Mouse (Mus musculus) natural killer cell, adult 2 months (primary cell): Measurements from ENCODE around the gene Gstcd.

Experiments used
- DNase-seq, 2 experiments: peaks; one replicate each; pipeline ENCODE4 v3.0.0; 2022; ENCODE audit warnings: low spot score in 2 of 2

The Gstcd gene

DNA sequence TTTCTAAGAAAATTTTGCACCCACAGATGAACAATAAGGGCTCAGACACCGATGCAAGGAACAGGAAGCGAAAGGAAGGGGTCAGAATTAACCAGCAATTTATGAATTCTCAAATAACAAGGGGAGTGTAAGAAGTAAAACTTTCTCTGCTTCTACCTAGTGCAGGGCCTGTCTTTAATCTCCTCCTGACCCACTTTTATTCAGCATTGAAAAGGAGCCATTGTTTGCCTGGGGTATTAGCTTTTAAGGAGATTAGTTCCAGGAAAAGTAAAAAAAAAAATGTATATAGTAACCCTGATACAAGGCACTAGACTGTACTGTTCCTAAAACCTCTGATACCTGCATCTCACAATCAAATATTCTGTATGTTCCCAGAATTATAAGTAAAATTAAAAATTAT, 64.9 kb downstream of the Gstcd start:
- DNase-seq = no peak

DNA sequence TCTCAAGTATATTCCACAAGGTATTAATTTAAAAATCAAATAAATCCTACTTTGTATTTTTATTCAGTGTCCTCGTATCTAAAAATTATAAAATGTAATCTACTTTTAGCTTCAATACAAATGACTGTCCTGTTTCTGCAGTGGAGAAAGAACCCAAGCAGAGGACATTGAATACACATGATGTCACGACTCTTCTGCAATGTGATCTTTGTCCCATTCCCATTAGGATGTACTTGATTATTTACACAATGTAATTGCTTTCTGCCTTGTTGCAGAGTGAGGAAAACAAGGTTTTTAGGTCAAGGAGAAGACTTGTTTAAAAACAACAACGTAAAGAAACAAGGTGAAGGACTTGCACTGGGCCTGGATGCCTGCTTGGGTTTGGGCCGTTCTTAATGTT, 84.6 kb downstream of the Gstcd start:
- no peak for DNase-seq

DNA sequence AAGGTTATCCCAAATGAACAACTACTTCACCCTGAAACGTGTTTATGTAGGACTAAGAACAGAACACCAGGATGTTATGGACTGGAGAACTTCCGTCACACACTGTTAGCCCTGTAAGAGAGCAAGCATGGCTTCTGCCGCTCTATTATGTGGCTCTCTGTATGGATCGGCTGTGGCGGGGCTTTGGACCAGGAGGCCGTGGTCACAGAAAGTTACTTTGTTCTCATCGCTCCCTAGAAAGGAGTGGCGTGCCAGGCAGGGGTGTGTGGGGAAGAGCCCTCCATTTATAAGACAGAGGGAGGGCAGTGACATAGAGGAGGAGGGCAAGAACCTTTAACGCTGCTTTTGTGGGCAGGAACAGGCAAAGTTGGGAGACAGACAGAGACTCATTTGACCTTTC, 95.5 kb downstream of the Gstcd start:
- DNase-seq = no peak

DNA sequence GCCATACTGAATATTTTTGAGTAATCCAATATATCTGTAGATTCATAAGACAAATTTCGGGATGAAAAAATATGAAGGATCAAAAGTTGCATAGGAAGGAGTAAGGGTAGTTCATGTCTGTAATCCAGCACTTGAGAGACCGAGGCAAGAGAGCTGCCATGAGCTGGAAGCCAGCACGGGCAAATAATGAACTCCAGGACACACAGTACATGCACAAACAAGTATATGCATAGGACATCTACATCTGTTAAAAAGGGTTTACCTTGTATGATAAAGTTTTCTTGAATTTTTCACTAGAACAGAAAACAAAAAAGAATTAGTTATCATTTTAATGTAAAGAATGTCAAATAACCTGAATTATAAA, 95.9 kb downstream of the Gstcd start:
- no peak for DNase-seq

DNA sequence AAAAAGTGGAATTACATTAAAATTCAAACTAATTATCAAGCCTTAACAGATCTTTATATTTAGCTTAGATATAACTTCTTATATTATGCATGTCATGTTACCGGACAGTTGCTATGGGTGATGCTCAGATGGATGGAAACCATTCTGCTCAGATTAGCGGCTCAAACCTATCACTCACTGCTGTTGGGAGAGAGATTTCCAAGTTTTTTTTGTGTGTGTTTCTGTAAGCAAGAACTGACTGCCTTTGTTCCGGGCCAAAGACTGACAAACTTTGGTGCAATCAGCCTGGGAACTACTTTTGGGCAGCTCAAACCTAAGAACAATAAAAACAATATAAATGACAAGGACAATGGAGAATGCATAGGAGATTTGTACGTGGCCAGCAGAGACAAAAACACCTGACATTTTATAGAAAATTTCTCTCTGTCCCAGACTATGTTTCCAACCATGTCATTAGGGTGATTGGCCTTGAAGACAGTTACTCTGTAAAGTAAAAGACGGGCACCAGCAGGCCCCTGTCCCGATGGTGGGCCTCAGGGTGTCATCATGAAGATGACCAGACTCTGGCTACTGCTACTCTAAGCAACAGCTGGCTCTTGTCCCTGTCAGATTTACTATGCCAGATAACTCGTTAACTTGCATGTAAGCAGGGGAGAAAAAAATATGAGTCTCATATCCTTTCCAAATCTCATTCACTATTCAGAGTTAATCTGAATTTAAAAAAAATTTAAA, 96.5 kb downstream of the Gstcd start:
- no peak for DNase-seq

DNA sequence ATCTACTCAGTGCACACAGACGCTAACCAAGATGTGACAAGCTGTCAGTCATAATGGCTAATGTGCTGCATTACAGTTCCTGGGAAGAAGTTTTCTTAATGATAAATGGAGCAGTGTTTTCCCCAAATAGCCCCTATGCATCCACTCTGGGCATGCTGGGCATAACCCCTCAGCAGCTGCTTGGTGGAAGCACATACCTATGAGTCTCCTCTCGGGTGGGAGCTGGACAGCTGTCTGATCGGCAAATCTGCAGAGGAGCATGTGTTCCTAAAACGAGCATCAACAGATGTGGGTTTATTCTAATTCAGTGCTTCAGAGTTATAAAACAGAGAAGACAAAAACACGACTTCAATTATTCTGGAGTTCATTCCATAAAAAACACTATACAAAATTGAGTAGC, 105.6 kb downstream of the Gstcd start:
- DNase-seq = no peak

DNA sequence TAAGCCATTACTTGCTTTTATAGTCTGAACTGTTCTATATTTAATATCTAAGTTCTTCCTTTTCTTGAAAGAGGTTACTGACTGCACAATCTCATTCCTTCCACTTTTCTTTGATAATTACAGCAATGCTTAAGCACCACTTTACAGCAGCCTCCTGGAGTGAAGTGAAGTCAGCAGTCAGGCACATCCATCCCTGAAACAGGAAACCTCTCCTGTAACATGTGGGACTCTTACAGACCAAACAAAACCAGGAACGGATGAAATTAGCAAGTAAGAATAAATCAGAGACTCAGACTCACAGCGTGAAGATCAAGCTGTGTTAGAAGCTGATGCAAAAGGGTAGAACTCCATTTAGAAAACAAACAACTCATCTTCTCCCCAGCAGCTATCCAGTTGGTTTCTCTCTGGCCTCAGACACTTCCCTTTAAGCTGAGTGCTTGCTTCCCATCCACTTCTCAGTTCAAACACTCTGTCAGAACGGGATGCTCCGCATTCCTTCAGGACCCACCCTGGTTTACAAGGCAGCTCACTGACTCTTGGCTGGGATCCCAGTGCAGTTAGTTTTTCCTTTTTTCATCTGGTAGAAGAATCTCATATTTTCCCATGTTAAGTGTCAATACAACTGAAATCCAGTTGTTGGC, 107.9 kb downstream of the Gstcd start:
- no peak for DNase-seq

DNA sequence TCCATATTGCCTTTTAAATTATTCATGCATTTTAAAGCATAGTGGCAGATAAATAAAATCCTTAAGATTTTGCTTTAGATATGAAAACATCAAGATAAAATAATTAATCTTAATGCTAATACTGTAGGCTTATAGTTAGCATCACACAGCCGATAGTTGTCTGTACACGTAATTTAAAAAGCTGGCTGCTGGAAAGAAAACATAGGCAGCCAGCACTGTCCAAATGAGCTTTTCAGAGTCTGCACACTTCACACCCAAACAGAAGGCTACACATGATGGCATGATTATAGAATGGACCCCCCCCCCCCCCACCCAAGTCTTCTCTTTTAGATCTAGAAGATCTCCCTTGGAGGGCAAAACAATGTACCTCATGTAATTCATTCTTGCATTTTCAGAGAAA, 109.9 kb downstream of the Gstcd start:
- no peak for DNase-seq

DNA sequence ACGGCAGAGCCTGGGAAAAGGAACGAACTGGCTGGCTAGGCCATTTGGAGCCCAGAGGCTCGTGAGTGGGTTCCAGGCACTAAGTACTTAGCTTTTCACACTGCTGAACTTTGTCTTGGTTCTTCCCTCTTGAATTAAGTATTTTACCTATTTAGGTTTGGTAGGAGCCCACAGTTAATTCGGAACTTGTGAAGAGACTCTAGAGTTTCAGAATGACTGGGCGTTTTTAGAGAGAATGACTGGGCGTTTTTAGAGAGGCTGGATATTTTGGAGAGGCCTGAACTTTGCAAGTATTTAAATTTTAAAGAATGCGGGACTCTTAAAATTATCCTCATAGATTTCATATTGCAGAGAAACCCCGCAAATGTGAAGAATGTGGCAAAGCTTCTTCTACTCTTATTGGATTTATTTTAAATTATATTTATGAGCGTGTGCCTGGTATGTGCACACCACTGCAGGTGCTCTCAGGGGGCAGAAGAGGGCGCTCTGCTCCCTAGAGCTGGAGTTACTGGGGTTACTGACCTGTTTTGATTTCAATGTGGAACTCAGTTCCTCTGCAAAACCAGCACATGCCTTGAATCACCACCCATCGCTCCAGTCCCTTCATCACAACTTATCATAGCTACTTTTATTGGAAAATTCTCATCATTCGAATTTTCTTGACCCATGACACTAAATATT, 111.9 kb downstream of the Gstcd start:
- no peak for DNase-seq

DNA sequence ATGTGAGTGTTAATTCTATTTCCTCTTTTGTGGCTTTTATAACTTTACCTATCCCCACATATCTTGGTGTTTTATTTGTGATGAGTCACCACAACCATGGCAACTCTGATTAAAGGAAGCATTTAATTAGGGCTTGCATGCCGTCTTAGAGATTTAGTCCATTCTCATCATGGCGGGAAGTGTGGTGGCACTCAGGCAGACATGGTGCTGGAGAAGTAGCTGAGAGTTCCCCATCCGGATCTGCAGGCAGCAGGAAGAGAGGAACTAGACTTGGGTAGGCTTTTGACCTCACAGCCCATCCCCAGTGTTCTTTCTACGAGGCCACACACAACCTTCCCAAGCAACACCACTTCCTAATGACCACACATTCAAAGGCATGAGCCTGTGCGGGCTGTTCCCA, 125.6 kb downstream of the Gstcd start:
- no peak for DNase-seq

DNA sequence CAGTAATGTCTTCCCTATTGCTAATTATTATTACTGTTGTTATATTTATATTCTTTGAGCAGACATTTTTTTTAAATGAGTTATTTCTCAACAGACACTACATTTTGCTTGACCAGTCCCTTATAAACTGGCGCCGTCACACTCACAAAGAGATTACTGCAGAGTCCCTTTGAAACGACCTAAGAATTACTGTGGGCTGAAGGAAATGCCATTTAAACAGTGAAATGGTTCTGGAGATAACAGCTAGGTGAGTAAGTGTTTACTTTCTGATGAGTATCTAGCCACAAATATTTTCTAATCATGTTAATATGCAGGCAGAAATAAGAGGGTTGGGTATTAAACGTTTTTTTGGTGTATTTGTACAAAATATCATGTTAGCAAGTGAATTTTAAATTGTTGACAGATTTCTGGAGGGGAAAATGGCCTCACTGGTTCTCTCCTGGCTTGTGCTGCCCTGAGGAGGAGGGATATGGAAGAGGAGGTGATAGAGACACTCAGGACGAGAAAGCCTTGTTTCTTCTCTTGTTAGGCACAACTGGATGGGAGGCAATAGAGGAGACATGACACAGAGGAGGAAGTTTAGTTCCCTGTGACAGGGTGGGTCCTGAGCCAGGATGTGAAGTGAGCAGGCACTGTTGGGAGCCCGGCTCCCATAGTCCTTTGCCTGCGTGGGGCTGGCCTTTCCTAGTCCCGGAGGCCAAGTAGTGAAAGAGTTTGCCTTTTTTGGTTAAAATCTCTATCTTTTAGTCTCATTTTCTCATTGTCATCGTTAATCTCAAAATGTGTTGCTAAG, 126.9 kb downstream of the Gstcd start:
- no peak for DNase-seq

DNA sequence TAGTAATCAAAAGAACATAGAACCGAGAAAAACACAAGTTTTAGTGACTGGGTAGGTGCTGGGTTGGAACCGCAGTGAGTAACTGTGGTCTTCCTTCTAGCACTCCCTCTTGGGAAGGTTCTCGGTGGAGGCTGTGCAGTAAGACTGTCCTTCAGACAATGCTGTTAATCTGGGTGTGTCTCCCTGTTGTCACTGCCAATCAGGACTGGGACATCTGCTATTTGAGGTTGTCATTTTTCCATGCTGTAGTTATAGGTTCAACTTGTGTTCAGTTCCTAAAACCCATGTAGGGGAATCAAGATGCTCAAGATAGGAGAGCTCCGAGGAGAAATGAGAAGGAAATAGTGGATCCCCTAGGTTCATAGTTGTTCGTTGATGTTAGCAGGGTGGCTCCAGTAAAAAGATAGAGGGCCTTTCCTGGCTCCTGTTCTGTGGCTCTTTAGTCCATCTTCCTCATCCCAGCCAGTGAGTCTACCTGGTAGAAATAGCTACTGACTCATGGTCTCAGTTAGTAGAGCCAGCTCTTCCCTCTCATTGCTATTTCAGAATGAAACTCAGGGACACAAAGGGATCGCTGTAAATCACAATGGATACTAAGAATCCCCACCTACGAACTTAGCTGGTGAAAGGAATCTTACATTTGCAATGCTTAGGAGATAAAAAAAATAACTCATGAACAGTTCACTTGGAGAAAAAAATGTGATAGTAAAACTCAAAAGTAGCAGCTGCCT, 129.0 kb downstream of the Gstcd start:
- DNase-seq = no peak

DNA sequence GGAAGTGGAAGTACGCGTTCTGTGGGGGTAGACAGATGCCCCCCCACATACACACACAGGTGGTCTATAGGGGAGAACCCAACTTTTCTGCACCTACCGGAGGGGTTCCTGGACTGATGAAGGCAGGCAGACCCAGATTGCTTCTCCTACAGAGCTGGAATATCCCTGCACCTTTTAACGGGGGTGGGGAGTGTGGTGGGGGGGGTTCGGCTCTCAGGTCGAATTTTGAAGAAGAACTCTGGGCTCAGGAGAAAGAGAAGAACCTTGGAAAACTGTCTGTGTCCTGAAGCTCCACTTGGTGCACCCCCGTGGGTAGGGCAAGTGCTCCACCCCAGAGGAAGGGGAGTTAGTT, 141.3 kb downstream of the Gstcd start:
- no peak for DNase-seq

DNA sequence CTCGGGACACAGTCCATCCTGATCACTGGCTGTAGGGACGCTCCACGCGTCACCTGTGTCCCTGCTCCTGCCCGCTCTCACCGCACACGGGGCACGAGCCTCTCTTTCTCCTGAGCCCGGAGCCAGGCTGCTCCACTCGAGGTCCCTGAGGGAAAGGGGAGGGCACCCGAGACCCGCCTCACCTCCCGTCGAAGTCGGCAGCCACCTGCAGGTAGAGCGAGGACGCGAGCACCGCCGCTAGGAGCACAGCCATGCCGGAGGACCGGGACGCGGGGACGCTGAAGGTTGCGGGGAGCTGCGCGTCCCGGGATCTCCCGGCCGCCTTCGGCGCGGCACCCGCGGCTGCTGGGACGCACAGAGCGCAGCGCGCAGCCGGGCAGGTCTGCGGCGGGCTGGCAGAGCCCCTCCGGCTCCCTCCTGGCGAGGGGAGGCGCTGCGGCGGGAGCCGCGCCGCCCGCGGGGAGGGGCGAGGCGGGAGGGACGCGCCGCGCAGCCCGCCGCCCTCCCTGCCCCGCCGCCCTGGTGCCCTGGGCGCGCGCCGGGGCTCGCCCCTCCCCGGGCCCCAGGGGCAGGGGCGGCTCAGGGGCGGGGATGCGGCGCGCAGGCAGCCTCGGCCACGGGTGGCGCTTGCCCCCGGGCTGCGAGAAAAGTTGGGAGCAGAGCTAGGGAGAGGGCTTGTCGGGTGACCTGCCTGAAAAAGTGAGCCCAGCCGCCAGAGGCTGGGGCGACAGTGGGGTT, 141.9 kb downstream of the Gstcd start, which contains the start of gene Npnt:
TSS of gene Npnt (minus strand) at position 501 of the 738 bp plus-strand sequence.
- no peak for DNase-seq

DNA sequence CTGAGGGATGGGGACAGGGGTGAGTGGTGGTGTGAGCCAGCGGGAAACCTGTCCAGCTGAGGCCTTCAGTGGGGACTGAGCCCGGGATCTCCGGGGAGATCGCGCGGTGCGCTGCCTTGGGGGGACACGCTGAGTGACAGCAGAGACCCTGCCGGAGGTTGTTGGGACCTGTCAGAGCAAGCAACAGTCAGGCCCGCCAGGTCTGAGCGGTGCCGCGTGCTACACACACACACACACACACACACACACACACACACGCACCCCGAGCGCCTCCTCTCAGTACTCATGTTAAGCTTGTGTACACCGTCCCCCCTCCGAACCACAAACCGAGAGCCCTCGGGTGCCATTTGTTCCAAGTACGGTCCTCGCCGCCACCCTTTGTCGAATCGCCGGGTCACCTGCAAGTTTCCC, 142.4 kb downstream of the Gstcd start:
- no peak for DNase-seq

DNA sequence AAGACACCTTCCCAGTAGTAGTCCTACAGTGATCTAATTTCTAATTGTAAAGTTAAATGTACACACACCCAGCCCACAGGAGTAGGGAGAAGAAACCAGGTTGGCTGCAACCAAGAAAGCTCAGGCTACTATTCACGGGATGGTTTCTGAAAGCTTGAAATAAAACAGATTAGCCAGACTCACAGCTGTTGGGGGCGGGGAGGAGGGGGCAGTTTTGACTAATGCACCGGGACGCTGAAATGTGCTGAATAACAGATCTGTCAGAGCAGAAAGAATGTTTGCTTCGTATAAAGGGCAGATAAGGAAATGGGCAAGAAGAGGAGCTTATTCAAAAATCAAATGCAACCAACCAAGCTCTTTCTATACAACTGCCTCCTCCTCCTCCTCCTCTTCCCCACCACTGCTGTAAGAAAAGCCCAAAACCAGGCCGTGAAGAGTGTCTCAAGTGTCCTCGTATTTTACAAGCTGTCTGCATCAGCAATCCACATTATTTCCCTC, 143.5 kb downstream of the Gstcd start:
- no peak for DNase-seq

DNA sequence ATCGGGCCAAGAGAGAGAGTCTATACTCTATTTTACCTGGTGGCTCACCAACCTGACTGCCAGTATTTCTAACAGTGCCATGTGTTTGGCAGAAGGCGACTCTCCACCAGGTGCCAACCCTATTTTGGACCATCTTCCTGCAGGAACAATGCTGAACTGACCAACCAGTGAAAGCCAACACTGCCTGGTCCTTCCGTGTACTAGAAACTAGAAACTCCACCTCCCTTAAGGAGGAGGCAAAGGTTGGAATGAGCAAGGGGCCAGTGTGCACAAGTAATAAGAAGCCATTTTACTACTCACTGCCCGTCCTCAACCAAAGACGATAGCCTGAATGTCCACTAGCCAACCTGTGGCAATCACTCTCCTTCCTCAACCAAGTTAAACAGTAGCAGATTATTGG, 145.7 kb downstream of the Gstcd start:
- no peak for DNase-seq

DNA sequence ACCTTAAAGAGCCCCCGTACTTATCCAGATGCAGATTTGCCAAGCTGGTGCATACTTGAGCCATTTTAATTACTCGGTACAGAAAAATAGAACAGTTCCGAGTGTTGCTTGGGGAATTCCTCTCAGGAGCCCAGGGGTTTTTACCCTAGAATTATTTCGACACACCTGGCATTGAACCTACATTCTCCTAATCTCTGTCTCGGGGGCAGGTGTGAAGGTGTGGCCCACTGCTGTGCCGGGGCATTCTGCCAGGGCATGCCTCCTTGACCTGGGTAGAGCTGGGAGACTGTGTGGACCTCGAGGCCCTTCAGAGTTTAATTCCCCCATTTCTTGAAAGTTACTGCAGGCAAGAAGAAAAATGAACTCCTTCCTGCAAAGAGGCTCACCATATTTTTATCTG, 146.2 kb downstream of the Gstcd start:
- DNase-seq = no peak

DNA sequence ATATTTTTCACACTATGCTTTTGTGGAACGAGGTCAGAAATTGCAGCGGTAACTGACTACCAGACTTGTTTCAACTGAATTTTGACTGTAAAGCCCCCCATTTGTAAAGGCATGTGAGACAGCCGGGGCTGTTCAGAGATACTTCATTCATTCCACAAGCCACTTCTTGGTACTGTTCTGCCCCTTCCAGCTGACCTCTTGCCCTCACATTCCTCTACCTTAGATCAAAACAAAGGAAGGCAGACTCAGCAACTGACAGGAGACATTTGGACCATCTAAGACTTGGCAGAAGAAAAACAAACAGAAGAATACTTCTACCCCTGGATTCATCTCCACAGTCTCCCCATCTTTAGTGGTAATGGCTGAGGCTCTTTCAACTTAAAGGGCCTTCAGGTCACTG, 147.2 kb downstream of the Gstcd start:
- DNase-seq = no peak

DNA sequence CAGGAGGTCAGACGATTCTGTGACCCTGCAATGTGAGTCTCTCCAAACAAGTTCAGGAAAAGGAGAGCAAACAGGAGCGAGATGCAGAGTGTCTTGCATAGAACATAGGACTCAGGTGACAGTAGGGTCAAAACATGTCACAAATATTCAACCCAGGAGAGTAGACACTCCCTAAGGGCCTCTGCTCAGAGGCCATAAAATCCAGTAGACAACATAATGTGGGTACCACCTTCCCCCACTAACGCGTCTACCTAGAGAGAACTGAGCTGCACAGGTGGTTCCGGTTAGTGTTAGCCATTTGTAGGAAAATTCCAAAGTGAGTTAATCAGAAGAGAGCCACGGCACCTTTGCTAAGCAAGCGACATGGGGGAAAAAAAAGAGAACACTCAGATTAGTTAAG, 147.6 kb downstream of the Gstcd start:
- DNase-seq = no peak

DNA sequence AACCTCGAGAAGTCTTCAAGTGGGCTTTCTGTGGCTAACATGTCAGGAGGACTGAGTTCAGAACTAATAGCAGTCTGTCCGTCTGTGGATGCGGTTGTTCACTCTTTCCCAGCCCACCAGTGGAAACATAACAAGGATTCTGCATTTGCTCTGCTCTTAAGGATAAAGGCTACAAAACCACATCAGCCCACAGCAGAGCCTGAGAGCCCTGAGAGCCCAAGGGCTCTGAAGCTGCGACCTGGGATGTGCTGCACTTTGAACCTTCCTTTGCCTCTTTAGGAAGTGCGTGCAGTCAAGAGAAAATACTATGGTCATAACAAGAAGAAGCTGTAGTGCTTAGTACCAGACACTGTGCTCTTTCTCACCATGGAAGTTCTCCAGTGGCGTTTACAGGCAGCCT, 149.1 kb downstream of the Gstcd start:
- no peak for DNase-seq
